Mouse (Mus musculus): ENCODE measurements at regions not wholly inside any gene's neighbourhood (a gene's known extent, or its start where the extent isn't known, plus 50 kb on each side); places are given as distances from the start of the nearest gene placed in this dataset.

GRCm38 (mm10) chr3:149379866-149380472, 389.6 kb upstream of the Adgrl2 start:
- Histone ChIP-seq H3K4me2 (replicated peaks; ENCODE audit: low read depth) (no peak overlapping the region), H3K9ac (ENCODE audit: low read length) (no peak overlapping the region), H3K4me1 (replicated peaks; ENCODE audit: control insufficient read depth, insufficient read depth) (no peaks in the 10 kb centered on the region; the same call in 1 of the 2 replicates), H3K9me3 (ENCODE audit: control insufficient read depth, low read length) (no peaks in the 10 kb centered on the region), H3K4me3 (ENCODE audit: low read depth, low read length) (no peak overlapping the region), H3K27me3 (ENCODE audit: control insufficient read depth, insufficient read depth, low read length) (no peaks in the 10 kb centered on the region), H3K36me3 (ENCODE audit: control insufficient read depth, insufficient read depth, low read length) (no peaks in the 10 kb centered on the region), H3K27ac (replicated peaks) (no peak overlapping the region)
- DNase-seq (ENCODE audit: low spot score) (no peak), ATAC-seq (ENCODE audit: low FRiP score, low TSS enrichment) (no peak)
- no peak for TF ChIP-seq CTCF (IDR thresholded peaks at IDR 0.05; ENCODE audit: low read depth)
- no peak for TF ChIP-seq EP300 (optimal IDR thresholded peaks at IDR 0.05)
- WGBS: 68% methylated on average over 15 of the region's 15 CpGs

- Histone ChIP-seq H3K27me3 (ENCODE audit: control insufficient read depth, insufficient read depth, low read length) (no peaks in the 10 kb centered on the region), H3K4me1 (replicated peaks; ENCODE audit: control insufficient read depth, insufficient read depth) (no peaks in the 10 kb centered on the region; the same call in 1 of the 2 replicates), H3K36me3 (ENCODE audit: control insufficient read depth, insufficient read depth, low read length) (no peaks in the 10 kb centered on the region), H3K27ac (replicated peaks) (no peak overlapping the region), H3K4me3 (ENCODE audit: low read depth, low read length) (no peak overlapping the region), H3K9me3 (ENCODE audit: control insufficient read depth, low read length) (no peaks in the 10 kb centered on the region), H3K9ac (ENCODE audit: low read length) (no peak overlapping the region), H3K4me2 (replicated peaks; ENCODE audit: low read depth) (no peak overlapping the region)
- no peak for TF ChIP-seq CTCF (IDR thresholded peaks at IDR 0.05; ENCODE audit: low read depth)
- TF ChIP-seq EP300 (optimal IDR thresholded peaks at IDR 0.05): no peak
- 74% methylated on average over 3 of the region's 3 CpGs for WGBS
- no peak for ATAC-seq (ENCODE audit: low FRiP score, low TSS enrichment)
- no peak for DNase-seq (ENCODE audit: low spot score)
Measured at GRCm38 (mm10) chr3:149379249-149379865, 389.0 kb upstream of the Adgrl2 start.

GRCm38 (mm10) chr3:149371439-149371838, 381.1 kb upstream of the Adgrl2 start:
- no peaks in the 10 kb centered on the region for H3K36me3 ChIP-seq (ENCODE audit: control insufficient read depth, insufficient read depth, low read length)
- H3K4me1 ChIP-seq (replicated peaks; ENCODE audit: control insufficient read depth, insufficient read depth): no peaks in the 10 kb centered on the region
- DNase-seq (ENCODE audit: low spot score): no peak
- H3K9ac ChIP-seq (ENCODE audit: low read length): no peak overlapping the region
- WGBS: 84% methylated on average over 5 of the region's 5 CpGs
- H3K27ac ChIP-seq (replicated peaks): no peak overlapping the region
- TF ChIP-seq EP300 (optimal IDR thresholded peaks at IDR 0.05) (no peak), CTCF (IDR thresholded peaks at IDR 0.05; ENCODE audit: low read depth) (no peak)
- no peak overlapping the region for H3K4me2 ChIP-seq (replicated peaks; ENCODE audit: low read depth)
- H3K9me3 ChIP-seq (ENCODE audit: control insufficient read depth, low read length): no peaks in the 10 kb centered on the region
- no peak for ATAC-seq (ENCODE audit: low FRiP score, low TSS enrichment)
- no peak overlapping the region for H3K4me3 ChIP-seq (ENCODE audit: low read depth, low read length)
- no peaks in the 10 kb centered on the region for H3K27me3 ChIP-seq (ENCODE audit: control insufficient read depth, insufficient read depth, low read length)

- 84% methylated on average over 6 of the region's 6 CpGs for WGBS
- H3K36me3 ChIP-seq (ENCODE audit: control insufficient read depth, insufficient read depth, low read length): no peaks in the 10 kb centered on the region
- no peaks in the 10 kb centered on the region for H3K27me3 ChIP-seq (ENCODE audit: control insufficient read depth, insufficient read depth, low read length)
- H3K4me2 ChIP-seq (replicated peaks; ENCODE audit: low read depth): no peak overlapping the region
- H3K4me3 ChIP-seq (ENCODE audit: low read depth, low read length): no peak overlapping the region
- H3K9me3 ChIP-seq (ENCODE audit: control insufficient read depth, low read length): no peaks in the 10 kb centered on the region
- no peak overlapping the region for H3K27ac ChIP-seq (replicated peaks)
- DNase-seq (ENCODE audit: low spot score): no peak
- TF ChIP-seq CTCF (IDR thresholded peaks at IDR 0.05; ENCODE audit: low read depth): no peak
- TF ChIP-seq EP300 (optimal IDR thresholded peaks at IDR 0.05): no peak
- no peak for ATAC-seq (ENCODE audit: low FRiP score, low TSS enrichment)
- H3K4me1 ChIP-seq (replicated peaks; ENCODE audit: control insufficient read depth, insufficient read depth): no peaks in the 10 kb centered on the region
- H3K9ac ChIP-seq (ENCODE audit: low read length): no peak overlapping the region
Measured at GRCm38 (mm10) chr3:149370517-149371227, 380.3 kb upstream of the Adgrl2 start.

- no peak for DNase-seq (ENCODE audit: low spot score)
- H3K9ac ChIP-seq (ENCODE audit: low read length): no peak overlapping the region
Measured at GRCm38 (mm10) chr3:149367888-149368287, 377.5 kb upstream of the Adgrl2 start.

GRCm38 (mm10) chr3:149360164-149360563, 369.8 kb upstream of the Adgrl2 start:
- TF ChIP-seq EP300 (optimal IDR thresholded peaks at IDR 0.05): no peak
- TF ChIP-seq CTCF (IDR thresholded peaks at IDR 0.05; ENCODE audit: low read depth): no peak

More at GRCm38 (mm10) chr3:149367888-149368287, 377.5 kb upstream of the Adgrl2 start:
- Histone ChIP-seq H3K27ac (replicated peaks) (no peak overlapping the region), H3K4me2 (replicated peaks; ENCODE audit: low read depth) (no peak overlapping the region), H3K36me3 (ENCODE audit: control insufficient read depth, insufficient read depth, low read length) (no peaks in the 10 kb centered on the region), H3K9me3 (ENCODE audit: control insufficient read depth, low read length) (no peaks in the 10 kb centered on the region), H3K4me1 (replicated peaks; ENCODE audit: control insufficient read depth, insufficient read depth) (no peaks in the 10 kb centered on the region), H3K4me3 (ENCODE audit: low read depth, low read length) (no peak overlapping the region), H3K27me3 (ENCODE audit: control insufficient read depth, insufficient read depth, low read length) (no peaks in the 10 kb centered on the region)
- WGBS: 47% methylated on average over 3 of the region's 3 CpGs
- TF ChIP-seq CTCF (IDR thresholded peaks at IDR 0.05; ENCODE audit: low read depth): no peak
- TF ChIP-seq EP300 (optimal IDR thresholded peaks at IDR 0.05): no peak
- ATAC-seq (ENCODE audit: low FRiP score, low TSS enrichment): no peak

More at GRCm38 (mm10) chr3:149360164-149360563, 369.8 kb upstream of the Adgrl2 start:
- no peak for DNase-seq (ENCODE audit: low spot score)
- no peak for ATAC-seq (ENCODE audit: low FRiP score, low TSS enrichment)
- Histone ChIP-seq H3K27ac (replicated peaks) (no peak overlapping the region), H3K9me3 (ENCODE audit: control insufficient read depth, low read length) (no peaks in the 10 kb centered on the region), H3K4me3 (ENCODE audit: low read depth, low read length) (no peak overlapping the region), H3K27me3 (ENCODE audit: control insufficient read depth, insufficient read depth, low read length) (no peaks in the 10 kb centered on the region), H3K4me2 (replicated peaks; ENCODE audit: low read depth) (no peak overlapping the region), H3K9ac (ENCODE audit: low read length) (no peak overlapping the region), H3K36me3 (ENCODE audit: control insufficient read depth, insufficient read depth, low read length) (no peaks in the 10 kb centered on the region), H3K4me1 (replicated peaks; ENCODE audit: control insufficient read depth, insufficient read depth) (no peaks in the 10 kb centered on the region)
- 56% methylated on average over 2 of the region's 2 CpGs for WGBS
